Mouse (Mus musculus) liver, embryonic 16.5 days (tissue): Measurements from ENCODE around the gene Tex101. TPM values are rescaled to one million over a fixed set of nuclear protein-coding genes. Genes with fewer than 3 reads are reported as not detected.
"Not testable (repeated sequence)": the region's sequence is repeated elsewhere in the genome, so short reads cannot be mapped to it uniquely, and the experiment has no call there.

Experiments used
- ATAC-seq: fragments of 200-750 bp; cut with Nextera tagmentation; 2 replicates; pipeline ENCODE4 v1.8.0; 2017; ENCODE audit warnings: low read depth, mild to moderate bottlenecking, moderate number of reproducible peaks, moderate library complexity
- H3K27ac ChIP-seq: fragments of 300-500 bp; sonication (generic); 2 replicates; pipeline ENCODE4 v1.5.1; 2014; ENCODE audit warnings: mild to moderate bottlenecking, low read length
- H3K27me3 ChIP-seq: fragments of 300-500 bp; sonication (generic); 2 replicates; pipeline ENCODE4 v1.6.1; 2014; ENCODE audit warnings: low read depth, low read length, mixed read lengths; ENCODE audit not compliant: control insufficient read depth, insufficient read depth
- H3K36me3 ChIP-seq: fragments of 300-500 bp; sonication (generic); 2 replicates; pipeline ENCODE4 v1.6.1; 2014; ENCODE audit warnings: mild to moderate bottlenecking; ENCODE audit not compliant: control insufficient read depth, insufficient read depth
- H3K4me1 ChIP-seq: fragments of 300-500 bp; sonication (generic); 2 replicates; pipeline ENCODE4 v1.6.1; 2014; ENCODE audit warnings: low read depth, low read length, mixed read lengths; ENCODE audit not compliant: control insufficient read depth
- H3K4me2 ChIP-seq: fragments of 300-500 bp; sonication (generic); 2 replicates; pipeline ENCODE4 v1.6.1; 2014; ENCODE audit warnings: low read depth, low read length, mixed read lengths
- H3K4me3 ChIP-seq: fragments of 300-500 bp; sonication (generic); 2 replicates; pipeline ENCODE4 v1.5.1; 2014; ENCODE audit warnings: low read depth, mild to moderate bottlenecking, low read length
- H3K9ac ChIP-seq: fragments of 300-500 bp; sonication (generic); 2 replicates; pipeline ENCODE4 v1.6.1; 2014; ENCODE audit warnings: low read depth, low read length
- H3K9me3 ChIP-seq: fragments of 300-500 bp; sonication (generic); replicated peaks from 2 replicates; pipeline ENCODE4 v1.6.1; 2016; ENCODE audit warnings: low read length; ENCODE audit not compliant: control insufficient read depth
- WGBS: fragments of 180-500 bp; shearing (Covaris S2); extraction: QIAGEN DNeasy Blood & Tissue Kit; methylation state at CpG from one replicate; pipeline ENCODE4 v1.1.7; 2014; ENCODE audit not compliant: insufficient replicate concordance; 5-methylcytosine and 5-hydroxymethylcytosine counted together
- polyA plus RNA-seq: library from polyadenylated mRNA; unstranded; fragments of >200 nt; fragmentation: Nextera tagmentation; extraction: Ambion mirVana; gene quantifications from 2 replicates; pipeline ENCODE4 v1.2.1, GENCODE M21; 2015

Tex101 gene
- polyA plus RNA-seq, result not detected in 2 replicates

DNA sequence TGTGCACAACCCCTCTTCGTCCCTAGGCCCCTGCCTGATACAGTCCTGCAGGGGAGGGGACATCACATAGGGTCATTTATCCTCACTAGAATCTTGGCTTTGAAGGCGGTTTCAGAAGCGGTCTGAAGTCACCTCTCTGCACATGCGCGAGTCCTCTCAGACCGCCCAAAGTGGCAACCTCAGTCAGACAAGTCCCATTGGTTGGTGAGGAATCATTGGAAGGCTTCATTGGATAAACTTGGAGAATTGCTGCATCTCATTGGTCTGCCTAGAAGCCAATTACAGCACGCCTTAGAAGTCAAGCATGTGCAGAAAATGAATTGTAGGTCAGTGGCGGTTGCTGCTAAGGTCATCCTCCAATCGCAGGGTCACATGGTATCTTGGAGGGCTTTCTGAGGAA, at the start of gene Tex101:
Tex101 (minus strand) TSS at position 101 of the 400 bp plus-strand sequence.
- Histone ChIP-seq H3K27ac (no peak within 1 kb of the TSS), H3K9ac (no peak within 1 kb of the TSS), H3K4me3 (no peak within 1 kb of the TSS), H3K4me2 (no peak within 1 kb of the TSS), H3K36me3 (no peaks in the 10 kb centered on the region), H3K27me3 (no peaks in the 10 kb centered on the region), H3K9me3 (no peaks in the 10 kb centered on the region), H3K4me1 (no peaks in the 10 kb centered on the region)
- no peak for ATAC-seq
- 73% methylated on average over 9 of the region's 9 CpGs for WGBS

DNA sequence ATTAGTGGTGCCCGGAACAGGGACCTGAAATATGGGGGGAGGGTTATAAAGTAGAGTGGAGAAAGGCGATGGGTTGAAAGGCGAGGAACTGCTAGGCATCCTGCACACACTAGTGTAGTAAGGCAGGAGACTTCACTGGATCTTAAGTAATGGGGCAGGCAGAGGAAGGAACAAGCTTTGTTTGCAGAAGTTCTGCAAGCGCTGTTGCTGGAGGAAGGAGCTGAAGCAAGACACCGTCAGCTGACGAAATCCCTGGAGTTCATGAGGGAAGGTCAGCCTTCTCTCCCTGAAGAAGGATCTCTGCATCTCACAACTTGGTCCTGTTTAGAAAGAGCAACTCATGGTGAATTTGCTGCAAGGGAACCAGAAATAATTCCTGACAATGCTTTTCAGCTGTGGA, 38.6 kb upstream of the Tex101 start:
- no peak for ATAC-seq
- no peaks in the 10 kb centered on the region for H3K27me3 ChIP-seq
- H3K4me1 ChIP-seq, result no peaks in the 10 kb centered on the region
- H3K9ac ChIP-seq, result no peak overlapping the region
- H3K36me3 ChIP-seq, result no peaks in the 10 kb centered on the region
- no peak overlapping the region for H3K4me2 ChIP-seq
- no peak overlapping the region for H3K27ac ChIP-seq
- no peaks in the 10 kb centered on the region for H3K9me3 ChIP-seq
- H3K4me3 ChIP-seq, result no peak overlapping the region
- WGBS, result 43% methylated on average over 6 of the region's 6 CpGs

DNA sequence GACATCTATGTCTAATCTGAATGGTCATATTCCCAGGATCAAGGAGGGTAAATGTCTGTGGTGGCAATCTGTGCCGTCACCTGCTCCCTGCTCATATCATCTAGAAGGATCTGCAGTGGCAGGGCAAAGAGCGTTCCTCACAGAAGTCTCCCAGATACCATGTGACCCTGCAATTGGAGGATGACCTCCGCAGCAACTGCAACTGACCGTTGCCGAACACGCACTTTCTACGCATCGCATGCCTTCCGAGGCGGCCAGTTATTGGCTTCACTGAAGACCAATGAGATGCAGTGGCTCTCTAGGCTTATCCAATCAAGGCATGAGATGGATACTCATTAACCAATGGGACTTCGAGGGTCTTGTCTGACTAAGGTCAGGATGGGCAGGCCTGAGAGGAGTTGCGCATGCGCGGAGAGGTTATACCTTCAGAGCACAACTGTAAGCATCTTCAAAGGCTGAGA, 32.4 kb upstream of the Tex101 start, which contains the start of gene BC049730:
BC049730 (plus strand) TSS at position 411 of the 461 bp plus-strand sequence.
- Histone ChIP-seq H3K9me3 (no peaks in the 10 kb centered on the region), H3K36me3 (no peaks in the 10 kb centered on the region), H3K4me3 (no peak within 1 kb of the TSS), H3K4me1 (no peaks in the 10 kb centered on the region), H3K27ac (no peak within 1 kb of the TSS), H3K9ac (no peak within 1 kb of the TSS), H3K27me3 (no peaks in the 10 kb centered on the region), H3K4me2 (no peak within 1 kb of the TSS)
- WGBS, result 79% methylated on average over 14 of the region's 14 CpGs
- ATAC-seq, result no peak

DNA sequence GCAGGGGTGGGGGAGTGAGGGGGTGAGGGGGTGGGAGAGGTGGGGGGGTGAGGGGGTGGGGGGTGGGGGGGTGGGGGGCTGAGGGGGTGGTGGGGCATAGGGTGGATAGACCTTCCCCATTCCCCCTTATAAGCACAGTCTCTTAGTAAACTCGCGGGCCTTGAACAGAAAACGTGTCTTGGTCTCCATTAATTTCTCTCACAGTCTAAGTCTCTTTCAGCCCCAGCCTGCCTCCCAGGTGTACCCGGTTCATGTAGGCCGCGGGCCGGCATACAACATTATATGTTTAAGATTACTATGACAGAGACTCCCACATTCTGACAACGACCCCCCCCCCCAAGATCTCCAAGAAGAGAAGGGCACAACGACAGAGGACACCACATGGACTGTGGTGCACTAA, 26.4 kb upstream of the Tex101 start:
- H3K27me3 ChIP-seq, H3K36me3 ChIP-seq, H3K9ac ChIP-seq, H3K27ac ChIP-seq, H3K4me3 ChIP-seq, H3K4me2 ChIP-seq, H3K9me3 ChIP-seq, ATAC-seq, H3K4me1 ChIP-seq: not testable (repeated sequence)
- 68% methylated on average over 9 of the region's 9 CpGs for WGBS

DNA sequence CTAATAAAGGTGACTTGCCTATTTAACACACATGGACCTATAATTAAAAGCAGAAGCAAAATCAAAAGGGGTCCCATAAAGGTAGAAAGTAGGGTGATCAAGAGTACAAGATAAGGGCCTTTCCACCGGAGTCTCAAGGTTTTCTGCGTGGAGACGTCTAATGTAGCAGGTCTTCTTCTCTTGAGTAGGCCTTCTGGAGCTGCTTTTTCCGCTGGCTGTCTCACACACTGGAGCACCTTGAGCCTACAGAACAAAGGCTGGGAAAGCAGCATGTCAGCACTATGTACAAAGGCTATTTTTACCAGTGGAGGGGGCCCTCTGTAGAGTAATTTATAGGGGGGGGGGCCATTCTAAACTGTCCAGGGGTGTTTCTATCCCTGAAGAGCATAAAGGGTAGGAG, 21.4 kb upstream of the Tex101 start:
- 80% methylated on average over 4 of the region's 4 CpGs for WGBS
- not testable (repeated sequence) for H3K4me2 ChIP-seq, H3K4me3 ChIP-seq

DNA sequence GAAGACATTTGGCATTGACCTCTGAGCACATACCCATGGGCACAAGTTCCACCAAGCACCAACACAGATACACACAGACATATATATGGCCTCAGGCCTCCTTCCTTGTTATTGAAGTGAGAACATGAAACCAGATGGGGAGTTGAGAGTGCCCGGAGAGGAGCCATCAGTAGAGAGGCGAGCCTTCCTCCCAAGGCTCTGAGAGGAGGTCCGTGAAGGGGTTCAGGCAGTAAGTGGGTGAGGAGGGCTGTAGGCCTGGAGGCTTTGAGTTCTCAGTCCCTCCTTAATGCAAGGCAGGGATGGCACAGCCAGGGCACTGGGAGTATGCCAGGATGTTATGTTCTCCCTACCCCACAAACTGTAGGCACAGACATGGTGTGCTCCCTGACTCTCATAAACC, 16.2 kb upstream of the Tex101 start:
- not testable (repeated sequence) for H3K4me1 ChIP-seq, H3K4me3 ChIP-seq, H3K4me2 ChIP-seq, ATAC-seq, H3K27me3 ChIP-seq, H3K9ac ChIP-seq, H3K36me3 ChIP-seq, H3K9me3 ChIP-seq, H3K27ac ChIP-seq
- WGBS, result 77% methylated on average over 3 of the region's 3 CpGs

More for the DNA sequence above, 21.4 kb upstream of the Tex101 start:
- H3K9me3 ChIP-seq, H3K4me1 ChIP-seq, H3K27me3 ChIP-seq, H3K36me3 ChIP-seq, ATAC-seq, H3K27ac ChIP-seq, H3K9ac ChIP-seq: not testable (repeated sequence)

DNA sequence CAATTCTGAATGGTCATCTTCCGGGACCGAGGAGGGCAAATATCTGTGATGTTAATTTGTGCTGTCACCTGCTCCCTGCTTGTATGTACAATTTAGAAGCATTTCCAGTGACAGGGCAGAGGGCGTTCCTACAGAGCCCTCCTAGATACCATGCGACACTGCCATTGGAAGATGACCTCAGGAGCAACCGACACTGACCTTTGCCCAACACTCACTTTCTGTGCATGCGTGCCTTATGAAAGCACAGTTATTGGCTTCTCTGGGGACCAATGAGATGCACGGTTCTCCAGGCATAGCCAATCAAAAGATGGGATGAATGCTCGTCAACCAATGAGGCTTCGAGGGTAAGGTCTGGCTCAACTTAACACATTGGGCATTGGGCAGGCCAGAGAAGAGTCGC, 11.0 kb upstream of the Tex101 start:
- not testable (repeated sequence) for H3K9ac ChIP-seq, H3K4me2 ChIP-seq, H3K4me3 ChIP-seq, H3K9me3 ChIP-seq, ATAC-seq, H3K4me1 ChIP-seq, H3K36me3 ChIP-seq, H3K27me3 ChIP-seq, H3K27ac ChIP-seq
- WGBS, result 78% methylated on average over 10 of the region's 10 CpGs

DNA sequence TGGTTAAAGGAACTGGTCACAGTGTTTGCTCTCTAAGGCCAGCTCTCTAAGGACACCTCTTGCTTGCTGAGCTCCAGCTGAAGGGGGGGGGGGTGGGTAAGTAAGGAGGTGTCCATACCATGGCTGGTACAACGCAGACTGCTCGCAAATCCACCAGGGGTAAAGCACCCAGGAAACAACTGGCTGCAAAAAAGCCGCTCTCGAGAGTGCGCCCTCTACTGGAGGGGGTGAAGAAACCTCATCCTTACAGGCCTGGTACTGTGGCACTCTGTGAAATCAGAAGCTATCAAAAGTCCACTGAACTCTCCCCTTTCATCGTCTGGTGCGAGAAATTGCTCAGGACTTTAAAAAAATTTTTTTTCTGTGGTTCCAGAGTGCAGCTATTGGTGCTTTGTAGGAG, 7.6 kb upstream of the Tex101 start:
- not testable (repeated sequence) for H3K4me3 ChIP-seq, H3K4me2 ChIP-seq, H3K27ac ChIP-seq, H3K27me3 ChIP-seq, H3K9me3 ChIP-seq, H3K36me3 ChIP-seq, H3K4me1 ChIP-seq, H3K9ac ChIP-seq, ATAC-seq
- WGBS, result 56% methylated on average over 7 of the region's 7 CpGs

DNA sequence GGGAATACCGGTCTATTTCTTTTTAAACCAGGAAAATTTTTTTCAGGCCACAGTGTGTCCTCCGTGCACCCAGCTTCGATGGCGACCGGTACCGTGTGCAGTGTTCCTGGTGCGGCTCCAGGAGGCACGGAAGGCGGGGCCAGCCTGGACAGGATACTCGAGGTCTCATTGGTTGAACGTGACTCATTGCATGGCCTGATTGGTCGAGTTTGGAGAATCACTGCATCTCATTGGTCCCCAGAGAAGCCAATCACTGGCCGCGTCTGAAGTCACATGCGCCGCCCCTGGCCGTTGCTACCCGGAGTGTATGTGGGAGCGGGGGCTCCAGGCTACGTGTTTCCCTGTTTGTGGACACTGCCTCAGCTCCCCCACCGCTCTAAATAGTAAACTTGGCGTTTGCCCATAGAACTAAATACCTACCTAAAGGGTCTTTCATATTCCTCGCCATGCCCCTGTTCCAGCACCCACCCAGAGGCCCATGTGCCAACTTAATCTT, 4.5 kb downstream of the Tex101 start:
- no peak for ATAC-seq
- Histone ChIP-seq H3K4me1 (no peaks in the 10 kb centered on the region), H3K27me3 (no peaks in the 10 kb centered on the region), H3K27ac (no peak overlapping the region), H3K9ac (no peak overlapping the region), H3K4me3 (no peak overlapping the region), H3K36me3 (no peaks in the 10 kb centered on the region), H3K4me2 (no peak overlapping the region), H3K9me3 (no peaks in the 10 kb centered on the region)
- WGBS, result 77% methylated on average over 23 of the region's 23 CpGs
